Mouse (Mus musculus): ENCODE results near the gene Gm47283.
"Not testable (repeated sequence)": the region's sequence is repeated elsewhere in the genome, so short reads cannot be mapped to it uniquely, and the experiment has no call there.

Gm47283 gene

GRCm38 (mm10) chrY:90784438-90784837 is at the start of gene Gm47283:
Gm47283 (plus strand) TSS chrY:90784738.
- DNase-seq (ENCODE audit: low read depth, low spot score), result not testable (repeated sequence)

GRCm38 (mm10) chrY:90735181-90735895 is 49.2 kb upstream of the Gm47283 start:
- DNase-seq (ENCODE audit: low read depth, low spot score), result peak; percentile 82

GRCm38 (mm10) chrY:90736217-90737000 is 48.1 kb upstream of the Gm47283 start:
- peak; percentile 76 for DNase-seq (ENCODE audit: low read depth, low spot score)

GRCm38 (mm10) chrY:90737606-90738430 is 46.7 kb upstream of the Gm47283 start:
- DNase-seq (ENCODE audit: low read depth, low spot score), result peak; percentile 63

- DNase-seq (ENCODE audit: low read depth, low spot score), result no peak
Observed at GRCm38 (mm10) chrY:90738431-90738680, 46.2 kb upstream of the Gm47283 start.

- peak; percentile 84 for DNase-seq (ENCODE audit: low read depth, low spot score)
Observed at GRCm38 (mm10) chrY:90738841-90739530, 45.6 kb upstream of the Gm47283 start.

- peak; percentile 93 for DNase-seq (ENCODE audit: low read depth, low spot score)
Observed at GRCm38 (mm10) chrY:90739531-90740012, 45.0 kb upstream of the Gm47283 start.

GRCm38 (mm10) chrY:90740013-90740561 is 44.5 kb upstream of the Gm47283 start:
- peak; percentile 90 for DNase-seq (ENCODE audit: low read depth, low spot score)

- peak; percentile 88 for DNase-seq (ENCODE audit: low read depth, low spot score)
Observed at GRCm38 (mm10) chrY:90741006-90741405, 43.5 kb upstream of the Gm47283 start.

GRCm38 (mm10) chrY:90741452-90742260 is 42.9 kb upstream of the Gm47283 start:
- peak; percentile 84 for DNase-seq (ENCODE audit: low read depth, low spot score)

GRCm38 (mm10) chrY:90742261-90743052 is 42.1 kb upstream of the Gm47283 start:
- DNase-seq (ENCODE audit: low read depth, low spot score), result peak; percentile 83

GRCm38 (mm10) chrY:90743053-90743810 is 41.3 kb upstream of the Gm47283 start:
- peak; percentile 71 for DNase-seq (ENCODE audit: low read depth, low spot score)

GRCm38 (mm10) chrY:90743811-90744220 is 40.7 kb upstream of the Gm47283 start:
- peak; percentile 65 for DNase-seq (ENCODE audit: low read depth, low spot score)

GRCm38 (mm10) chrY:90744381-90744981 is 40.1 kb upstream of the Gm47283 start:
- peak; percentile 82 for DNase-seq (ENCODE audit: low read depth, low spot score)

GRCm38 (mm10) chrY:90745256-90745655 is 39.3 kb upstream of the Gm47283 start:
- peak; percentile 43 for DNase-seq (ENCODE audit: low read depth, low spot score)

GRCm38 (mm10) chrY:90754721-90755120 is 29.8 kb upstream of the Gm47283 start, which contains the start of gene Gm21860:
Gm21860 (minus strand) TSS chrY:90754821.
- DNase-seq (ENCODE audit: low read depth, low spot score), result not testable (repeated sequence)

GRCm38 (mm10) chrY:90839077-90839476 is 54.5 kb downstream of the Gm47283 start, which contains the start of gene Gm21748:
Gm21748 (minus strand) TSS chrY:90839177.
- DNase-seq (ENCODE audit: low read depth, low spot score), result not testable (repeated sequence)

Data from forelimb bud, embryonic 11.5 days (tissue).